Mouse (Mus musculus) E14TG2a.4 (cell line): ENCODE measurements around the gene Alox5ap.

Experiments used
- CTCF ChIP-seq: conservative IDR thresholded peaks from 2 replicates; pipeline ENCODE4 v1.5.1; 2014; ENCODE audit warnings: low read length
- NANOG ChIP-seq: IDR thresholded peaks from 2 replicates; pipeline ENCODE4 v1.6.1; 2014; ENCODE audit warnings: borderline replicate concordance, low read length, mixed read lengths
- POU5F1 ChIP-seq: IDR thresholded peaks from 2 replicates; pipeline ENCODE4 v1.6.1; 2014; ENCODE audit warnings: low read length, borderline replicate concordance

DNA sequence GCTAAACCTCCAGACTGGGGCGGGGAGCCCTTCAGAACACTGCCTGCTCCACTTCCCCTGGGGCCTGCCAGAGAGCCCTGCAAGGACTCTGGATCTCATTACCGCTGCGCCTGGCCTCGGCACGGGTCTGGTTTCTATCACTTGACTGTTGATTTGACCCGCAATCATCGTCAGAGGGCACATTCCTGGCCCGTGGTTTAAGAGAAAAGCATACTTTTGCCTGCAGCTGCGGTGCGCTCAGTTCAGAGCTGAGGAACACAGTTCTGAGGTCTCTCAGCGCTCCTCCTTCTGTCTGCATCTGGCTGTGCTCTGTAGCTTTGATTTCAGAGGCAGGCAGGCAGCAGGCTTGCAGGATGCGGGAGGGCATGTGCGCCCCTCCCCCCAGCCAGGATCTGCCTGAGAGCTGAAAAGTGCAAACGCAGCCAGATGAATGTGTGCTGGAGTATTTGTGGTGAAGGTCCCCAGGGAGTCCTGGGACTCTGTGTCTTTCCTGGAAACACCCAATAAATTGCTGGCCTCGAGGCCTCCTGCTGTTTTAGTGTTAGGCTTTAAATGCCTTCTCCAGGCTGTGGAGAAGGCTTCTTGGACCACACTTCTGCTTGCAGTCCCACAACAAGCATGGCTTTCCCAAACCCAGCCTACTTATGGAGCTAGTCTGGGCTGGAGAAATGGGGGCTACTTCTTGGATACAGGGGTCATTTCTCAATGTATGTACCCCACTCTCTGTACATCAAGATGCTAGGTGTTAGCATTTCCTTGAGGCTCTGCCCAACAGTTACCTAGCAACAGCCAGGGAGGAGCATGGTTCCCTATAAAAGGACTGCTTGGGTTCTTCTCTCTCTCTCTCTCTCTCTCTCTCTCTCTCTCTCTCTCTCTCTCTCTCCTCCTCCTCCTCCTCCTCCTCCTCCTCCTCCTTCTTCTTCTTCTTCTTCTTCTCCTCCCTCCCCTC, 56.2 kb downstream of the Alox5ap start:
- TF ChIP-seq POU5F1 (no peak), CTCF (no peak), NANOG (no peak)
